ENCODE assay signal across 17 mouse cellular contexts in genomic region chr7:19777049-19777723, GRCm38 (mm10). TPM values are rescaled to one million over a fixed set of nuclear protein-coding genes. Genes with fewer than 3 reads are reported as not detected.
A peak's percentile ranks its signal among the peaks of the same experiment; 100 is the strongest.
DNase-seq lines count a peak whose midpoint lies in the region; ATAC-seq and TF ChIP-seq lines count a peak whose summit lies in the region.
"Had no signal": no experiment of that assay in that cellular context is flagged by ENCODE, and none has a peak within 500 bp of the region (broad histone marks: within the 10 kb centered on the region; RNA-seq: fewer than 3 reads in every experiment).

No protein-coding gene starts in this region.

- H3K4me3 ChIP-seq in intestine, embryonic 15.5 days (replicated peaks), result no peak overlapping the region
- no peak overlapping the region for H3K4me3 ChIP-seq in intestine, postnatal 0 days (ENCODE audit: low read depth, low read length)
- H3K4me3 ChIP-seq in embryonic facial prominence, embryonic 15.5 days (replicated peaks), result no peak overlapping the region

- intact Hi-C loops in gastrocnemius, postnatal 14 days (cut with DNase I; ENCODE audit: low total_unique reads), result no loop called here

- H3K36me3 ChIP-seq in intestine, embryonic 15.5 days, result no peaks in the 10 kb centered on the region
- peaks cover 15% of the 10 kb centered on the region; the same call in 1 of the 2 replicates for H3K36me3 ChIP-seq in intestine, postnatal 0 days (ENCODE audit: control insufficient read depth, insufficient read depth)
- H3K36me3 ChIP-seq in embryonic facial prominence, embryonic 15.5 days, result no peaks in the 10 kb centered on the region

- WGBS in intestine, embryonic 15.5 days, result 85% methylated on average over 11 of the region's 11 CpGs
- WGBS in intestine, postnatal 0 days, result 80% methylated on average over 11 of the region's 11 CpGs
- WGBS in embryonic facial prominence, embryonic 15.5 days, result 85% methylated on average over 11 of the region's 11 CpGs

- H3K4me2 ChIP-seq in intestine, embryonic 15.5 days (replicated peaks), result no peak overlapping the region
- no peak overlapping the region for H3K4me2 ChIP-seq in intestine, postnatal 0 days (replicated peaks; ENCODE audit: low read depth)
- no peak overlapping the region for H3K4me2 ChIP-seq in embryonic facial prominence, embryonic 15.5 days (replicated peaks)

- H3K9ac ChIP-seq in intestine, embryonic 15.5 days, result no peak overlapping the region
- no peak overlapping the region for H3K9ac ChIP-seq in intestine, postnatal 0 days (ENCODE audit: low read depth, low read length)
- H3K9ac ChIP-seq in embryonic facial prominence, embryonic 15.5 days, result no peak overlapping the region
- H3K9ac ChIP-seq: forebrain, postnatal 0 days; liver, postnatal 0 days had no signal

- no peaks in the 10 kb centered on the region for H3K4me1 ChIP-seq in intestine, embryonic 15.5 days (replicated peaks)
- H3K4me1 ChIP-seq in intestine, postnatal 0 days (replicated peaks; ENCODE audit: control insufficient read depth, insufficient read depth, low read length), result no peaks in the 10 kb centered on the region
- H3K4me1 ChIP-seq in embryonic facial prominence, embryonic 15.5 days, result 0 out of 2 replicates have a peak, but pooled peaks cover 3% of the 10 kb centered on the region

- no peaks in the 10 kb centered on the region for H3K9me3 ChIP-seq in intestine, embryonic 15.5 days
- no peaks in the 10 kb centered on the region for H3K9me3 ChIP-seq in intestine, postnatal 0 days (ENCODE audit: control insufficient read depth)
- no peaks in the 10 kb centered on the region for H3K9me3 ChIP-seq in embryonic facial prominence, embryonic 15.5 days (replicated peaks)

- peak; percentile 16; the same call in 1 of the 2 replicates for ATAC-seq in intestine, embryonic 15.5 days
- ATAC-seq in intestine, postnatal 0 days, result no peak
- ATAC-seq in embryonic facial prominence, embryonic 15.5 days (ENCODE audit: insufficient number of reproducible peaks, low FRiP score, low TSS enrichment, low read depth), result peak; percentile 60; the same call in 1 of the 2 replicates
- ATAC-seq: CD4-positive, CD25-positive, alpha-beta regulatory T cell, adult 4 months; forebrain, postnatal 0 days; liver, postnatal 0 days had no signal

- DNase-seq in gastrocnemius, postnatal 14 days, result peak; percentile 73
- peak; percentile 66 for DNase-seq in heart, postnatal 4 days
- DNase-seq in adrenal gland, adult 18-20 months (ENCODE audit: low spot score in 2 of 2), result no peak
- no peak for DNase-seq in cerebellum, adult 9-10 months
- DNase-seq: cerebellum, adult 11-12 months; embryo, embryonic 11 days; forebrain, postnatal 0 days; kidney, postnatal 36 days; liver, postnatal 0 days; right cerebral cortex, adult 18-20 months had no signal

- no peak for TF ChIP-seq CTCF in intestine, postnatal 0 days (IDR thresholded peaks at IDR 0.05; ENCODE audit: low read depth)

- H3K27ac ChIP-seq in intestine, embryonic 15.5 days, result no peak overlapping the region
- H3K27ac ChIP-seq in intestine, postnatal 0 days (ENCODE audit: low read depth, low read length), result no peak overlapping the region
- peak overlapping the region; percentile 13; the same call in 1 of the 2 replicates for H3K27ac ChIP-seq in embryonic facial prominence, embryonic 15.5 days (replicated peaks)

- no peaks in the 10 kb centered on the region for H3K27me3 ChIP-seq in intestine, embryonic 15.5 days (replicated peaks)
- H3K27me3 ChIP-seq in intestine, postnatal 0 days (replicated peaks; ENCODE audit: control insufficient read depth, insufficient read depth, low read length), result no peaks in the 10 kb centered on the region
- H3K27me3 ChIP-seq in embryonic facial prominence, embryonic 15.5 days, result no peaks in the 10 kb centered on the region

RNA-seq across cellular contexts. Expression of gene Bcam, which starts 6.4 kb away (rescaled TPM):
- polyA plus RNA-seq in intestine, embryonic 15.5 days (2015; fragmentation: Nextera tagmentation; extraction: Ambion mirVana), result 76.9 and 79.4 TPM in 2 replicates
- polyA plus RNA-seq in intestine, postnatal 0 days (2015; fragmentation: Nextera tagmentation; extraction: Ambion mirVana), result 36.2 and 38.0 TPM in 2 replicates
- polyA plus RNA-seq in embryonic facial prominence, embryonic 15.5 days (2015; fragmentation: Nextera tagmentation; extraction: Ambion mirVana), result 158 and 163 TPM in 2 replicates
- 10 to 100 TPM; 48.5 to 51.9 TPM for total RNA-seq in gastrocnemius, postnatal 14 days (2021)
- total RNA-seq in heart, postnatal 4 days (2021), result 100 to 1,000 TPM; 263 to 285 TPM
- total RNA-seq in adrenal gland, adult 18-20 months (2021), result 10 to 100 TPM; 43.2 to 53.2 TPM

RNA-seq across cellular contexts. Expression of gene Cblc, which starts 19.4 kb away (rescaled TPM):
- polyA plus RNA-seq in intestine, embryonic 15.5 days (2015; fragmentation: Nextera tagmentation; extraction: Ambion mirVana), result 24.5 and 26.4 TPM in 2 replicates
- 54.8 and 56.5 TPM in 2 replicates for polyA plus RNA-seq in intestine, postnatal 0 days (2015; fragmentation: Nextera tagmentation; extraction: Ambion mirVana)
- 13.2 and 17.2 TPM in 2 replicates for polyA plus RNA-seq in embryonic facial prominence, embryonic 15.5 days (2015; fragmentation: Nextera tagmentation; extraction: Ambion mirVana)
- not detected for total RNA-seq in gastrocnemius, postnatal 14 days (2021)
- total RNA-seq in heart, postnatal 4 days (2021), result not detected
- under 1 TPM in 1 of 2 experiments, not detected in 1; 0.64 TPM for total RNA-seq in adrenal gland, adult 18-20 months (2021)
- total RNA-seq: layer of hippocampus, postnatal 25 days; left cerebral cortex, postnatal 36 days had no signal
- polyA plus RNA-seq: CD4-positive, CD25-positive, alpha-beta regulatory T cell, adult 4 months; heart, embryonic 14.5 days had no signal

RNA-seq across cellular contexts. Expression of gene Nectin2, which starts 26.9 kb away (rescaled TPM):
- polyA plus RNA-seq in intestine, embryonic 15.5 days (2015; fragmentation: Nextera tagmentation; extraction: Ambion mirVana), result 148 and 154 TPM in 2 replicates
- polyA plus RNA-seq in intestine, postnatal 0 days (2015; fragmentation: Nextera tagmentation; extraction: Ambion mirVana), result 93.1 and 94.7 TPM in 2 replicates
- 79.6 and 86.6 TPM in 2 replicates for polyA plus RNA-seq in embryonic facial prominence, embryonic 15.5 days (2015; fragmentation: Nextera tagmentation; extraction: Ambion mirVana)
- total RNA-seq in gastrocnemius, postnatal 14 days (2021), result 10 to 100 TPM in 1 of 2 experiments, 1 to 10 TPM in 1; 9.8 to 12.9 TPM
- 10 to 100 TPM; 41.7 to 45.4 TPM for total RNA-seq in heart, postnatal 4 days (2021)
- 100 to 1,000 TPM in 1 of 2 experiments, 10 to 100 TPM in 1; 76.9 to 105 TPM for total RNA-seq in adrenal gland, adult 18-20 months (2021)

RNA-seq across cellular contexts. Expression of gene Bcl3, which starts 45.4 kb away (rescaled TPM):
- polyA plus RNA-seq in intestine, embryonic 15.5 days (2015; fragmentation: Nextera tagmentation; extraction: Ambion mirVana), result 13.3 and 13.9 TPM in 2 replicates
- polyA plus RNA-seq in intestine, postnatal 0 days (2015; fragmentation: Nextera tagmentation; extraction: Ambion mirVana), result 19.0 and 23.7 TPM in 2 replicates
- 4.7 and 6.9 TPM in 2 replicates for polyA plus RNA-seq in embryonic facial prominence, embryonic 15.5 days (2015; fragmentation: Nextera tagmentation; extraction: Ambion mirVana)
- total RNA-seq in gastrocnemius, postnatal 14 days (2021), result 1 to 10 TPM; 3.2 to 4.1 TPM
- total RNA-seq in heart, postnatal 4 days (2021), result 1 to 10 TPM; 4.0 TPM
- total RNA-seq in adrenal gland, adult 18-20 months (2021), result 10 to 100 TPM; 21.9 to 34.8 TPM

Comparison
In these comparisons a context has a peak if more than half of its experiments do, and no peak if none do; other contexts are left out.
1. DNase-seq: peak in gastrocnemius, postnatal 14 days (single experiment) and heart, postnatal 4 days (single experiment); none in adrenal gland, adult 18-20 months (0 of 2) and cerebellum, adult 9-10 months (single experiment).
2. RNA of gene Bcam, which starts 6.4 kb away (total RNA-seq): 263 to 285 TPM in heart, postnatal 4 days; 43.2 to 53.2 TPM in adrenal gland, adult 18-20 months and 48.5 to 51.9 TPM in gastrocnemius, postnatal 14 days; every median in the first group is over 4 times any median in the second.